Mouse (Mus musculus) limb, embryonic 13.5 days (tissue): ENCODE measurements around the gene Zfp365. TPM values are rescaled to one million over a fixed set of nuclear protein-coding genes. Genes with fewer than 3 reads are reported as not detected.

ENCODE experiments used
- ATAC-seq: fragments of 200-750 bp; cut with Nextera tagmentation; 2 replicates; pipeline ENCODE4 v1.8.0; 2017; ENCODE audit warnings: low read depth, moderate number of reproducible peaks, moderate TSS enrichment; ENCODE audit not compliant: low FRiP score
- H3K27ac ChIP-seq: fragments of 300-500 bp; sonication (generic); 2 replicates; pipeline ENCODE4 v1.5.1; 2015; ENCODE audit warnings: inconsistent platforms, mild to moderate bottlenecking, moderate library complexity
- H3K27me3 ChIP-seq: fragments of 300-500 bp; sonication (generic); 2 replicates; pipeline ENCODE4 v1.6.1; 2015; ENCODE audit warnings: mild to moderate bottlenecking, inconsistent platforms
- H3K36me3 ChIP-seq: fragments of 300-500 bp; sonication (generic); 2 replicates; pipeline ENCODE4 v1.6.1; 2015; ENCODE audit warnings: inconsistent platforms, mild to moderate bottlenecking, moderate library complexity
- H3K4me1 ChIP-seq: fragments of 300-500 bp; sonication (generic); 2 replicates; pipeline ENCODE4 v1.6.1; 2015; ENCODE audit warnings: inconsistent platforms
- H3K4me2 ChIP-seq: fragments of 300-500 bp; sonication (generic); replicated peaks from 2 replicates; pipeline ENCODE4 v1.6.1; 2015; ENCODE audit warnings: inconsistent platforms, mild to moderate bottlenecking, moderate library complexity
- H3K4me3 ChIP-seq: fragments of 300-500 bp; sonication (generic); 2 replicates; pipeline ENCODE4 v1.5.1; 2015; ENCODE audit warnings: moderate library complexity, mild to moderate bottlenecking, inconsistent platforms
- H3K9ac ChIP-seq: fragments of 300-500 bp; sonication (generic); 2 replicates; pipeline ENCODE4 v1.6.1; 2015; ENCODE audit warnings: mild to moderate bottlenecking, inconsistent platforms
- H3K9me3 ChIP-seq: fragments of 300-500 bp; sonication (generic); 2 replicates; pipeline ENCODE4 v1.6.1; 2016; ENCODE audit warnings: inconsistent platforms
- WGBS: fragments of 180-500 bp; shearing (Covaris S2); methylation state at CpG from one replicate; pipeline ENCODE4 v1.1.7; 2015; 5-methylcytosine and 5-hydroxymethylcytosine counted together
- polyA plus RNA-seq: library from polyadenylated mRNA; unstranded; fragments of >200 nt; fragmentation: Nextera tagmentation; extraction: Ambion mirVana; gene quantifications from 2 replicates; pipeline ENCODE4 v1.2.1, GENCODE M21; 2015

The Zfp365 gene
- polyA plus RNA-seq, 1 experiment from 2014 or later, result 2.0 TPM

GRCm38 (mm10) chr10:67898949-67899675 is 13.3 kb downstream of the Zfp365 start:
- Histone ChIP-seq H3K4me2 (no peak overlapping the region), H3K27ac (no peak overlapping the region), H3K27me3 (no peaks in the 10 kb centered on the region), H3K4me3 (no peak overlapping the region), H3K4me1 (no peaks in the 10 kb centered on the region), H3K9ac (no peak overlapping the region), H3K36me3 (peaks cover 4% of the 10 kb centered on the region; the same call in 1 of the 2 replicates), H3K9me3 (no peaks in the 10 kb centered on the region)
- no peak for ATAC-seq
- 79% methylated on average over 4 of the region's 4 CpGs for WGBS

- no peak overlapping the region for H3K4me3 ChIP-seq
- H3K27ac ChIP-seq, result no peak overlapping the region
- H3K9ac ChIP-seq, result no peak overlapping the region
- H3K4me1 ChIP-seq, result no peaks in the 10 kb centered on the region
- ATAC-seq, result no peak
- H3K9me3 ChIP-seq, result no peaks in the 10 kb centered on the region
- H3K27me3 ChIP-seq, result no peaks in the 10 kb centered on the region
- no peak overlapping the region for H3K4me2 ChIP-seq
- peaks cover 4% of the 10 kb centered on the region; the same call in 1 of the 2 replicates for H3K36me3 ChIP-seq
- WGBS, result 89% methylated on average over 9 of the region's 9 CpGs
Measured at GRCm38 (mm10) chr10:67898355-67898935, 14.0 kb downstream of the Zfp365 start.

- H3K9ac ChIP-seq, result no peak overlapping the region
- H3K4me2 ChIP-seq, result no peak overlapping the region
- H3K9me3 ChIP-seq, result no peaks in the 10 kb centered on the region
- no peak overlapping the region for H3K27ac ChIP-seq
- no peaks in the 10 kb centered on the region for H3K27me3 ChIP-seq
- no peak overlapping the region for H3K4me3 ChIP-seq
- H3K4me1 ChIP-seq, result no peaks in the 10 kb centered on the region
- ATAC-seq, result no peak
- peaks cover 4% of the 10 kb centered on the region; the same call in 1 of the 2 replicates for H3K36me3 ChIP-seq
- 91% methylated on average over 6 of the region's 6 CpGs for WGBS
Measured at GRCm38 (mm10) chr10:67897281-67897680, 15.2 kb downstream of the Zfp365 start.

- Histone ChIP-seq H3K9ac (no peak overlapping the region), H3K4me3 (no peak overlapping the region), H3K9me3 (no peaks in the 10 kb centered on the region), H3K4me2 (no peak overlapping the region), H3K27ac (no peak overlapping the region), H3K36me3 (peaks cover 4% of the 10 kb centered on the region; the same call in 1 of the 2 replicates), H3K27me3 (no peaks in the 10 kb centered on the region), H3K4me1 (no peaks in the 10 kb centered on the region)
- WGBS, result 94% methylated on average over 7 of the region's 7 CpGs
- no peak for ATAC-seq
Measured at GRCm38 (mm10) chr10:67894683-67895082, 17.8 kb downstream of the Zfp365 start.

- no peaks in the 10 kb centered on the region for H3K27me3 ChIP-seq
- no peak overlapping the region for H3K27ac ChIP-seq
- no peaks in the 10 kb centered on the region for H3K4me1 ChIP-seq
- H3K36me3 ChIP-seq, result peaks cover 4% of the 10 kb centered on the region; the same call in 1 of the 2 replicates
- no peak for ATAC-seq
- WGBS, result 81% methylated on average over 8 of the region's 8 CpGs
- no peak overlapping the region for H3K4me2 ChIP-seq
- no peaks in the 10 kb centered on the region for H3K9me3 ChIP-seq
- no peak overlapping the region for H3K4me3 ChIP-seq
- no peak overlapping the region for H3K9ac ChIP-seq
Measured at GRCm38 (mm10) chr10:67894059-67894458, 18.4 kb downstream of the Zfp365 start.

GRCm38 (mm10) chr10:67893226-67893625 is 19.2 kb downstream of the Zfp365 start:
- Histone ChIP-seq H3K4me2 (no peak overlapping the region), H3K9me3 (no peaks in the 10 kb centered on the region), H3K36me3 (peaks cover 4% of the 10 kb centered on the region; the same call in 1 of the 2 replicates), H3K9ac (no peak overlapping the region), H3K4me3 (no peak overlapping the region), H3K27me3 (no peaks in the 10 kb centered on the region), H3K27ac (no peak overlapping the region), H3K4me1 (no peaks in the 10 kb centered on the region)
- WGBS, result 86% methylated on average over 10 of the region's 10 CpGs
- ATAC-seq, result no peak

- Histone ChIP-seq H3K4me3 (no peak overlapping the region), H3K4me1 (no peaks in the 10 kb centered on the region), H3K9me3 (no peaks in the 10 kb centered on the region), H3K36me3 (peaks cover 4% of the 10 kb centered on the region; the same call in 1 of the 2 replicates), H3K27me3 (no peaks in the 10 kb centered on the region), H3K9ac (no peak overlapping the region), H3K4me2 (no peak overlapping the region), H3K27ac (no peak overlapping the region)
- 75% methylated on average over 6 of the region's 6 CpGs for WGBS
- ATAC-seq, result no peak
Measured at GRCm38 (mm10) chr10:67891126-67891525, 21.3 kb downstream of the Zfp365 start.

GRCm38 (mm10) chr10:67887971-67888370 is 24.5 kb downstream of the Zfp365 start:
- ATAC-seq, result no peak
- Histone ChIP-seq H3K9ac (no peak overlapping the region), H3K27me3 (no peaks in the 10 kb centered on the region), H3K36me3 (no peaks in the 10 kb centered on the region), H3K4me1 (no peaks in the 10 kb centered on the region), H3K4me2 (no peak overlapping the region), H3K4me3 (no peak overlapping the region), H3K9me3 (no peaks in the 10 kb centered on the region), H3K27ac (no peak overlapping the region)
- WGBS, result 94% methylated on average over 10 of the region's 10 CpGs

GRCm38 (mm10) chr10:67880692-67881091 is 31.8 kb downstream of the Zfp365 start:
- Histone ChIP-seq H3K4me1 (no peaks in the 10 kb centered on the region), H3K9me3 (no peaks in the 10 kb centered on the region), H3K4me2 (no peak overlapping the region), H3K9ac (no peak overlapping the region), H3K27ac (no peak overlapping the region), H3K36me3 (no peaks in the 10 kb centered on the region), H3K27me3 (no peaks in the 10 kb centered on the region), H3K4me3 (no peak overlapping the region)
- 80% methylated on average over 4 of the region's 4 CpGs for WGBS
- no peak for ATAC-seq

- H3K36me3 ChIP-seq, result no peaks in the 10 kb centered on the region
- H3K9me3 ChIP-seq, result no peaks in the 10 kb centered on the region
- H3K4me1 ChIP-seq, result no peaks in the 10 kb centered on the region
- no peak overlapping the region for H3K27ac ChIP-seq
- no peak overlapping the region for H3K4me3 ChIP-seq
- no peak overlapping the region for H3K4me2 ChIP-seq
- H3K9ac ChIP-seq, result no peak overlapping the region
- 16% methylated on average over 2 of the region's 2 CpGs for WGBS
- H3K27me3 ChIP-seq, result no peaks in the 10 kb centered on the region
- ATAC-seq, result no peak
Measured at GRCm38 (mm10) chr10:67871811-67872210, 40.7 kb downstream of the Zfp365 start.

GRCm38 (mm10) chr10:67868234-67868633 is 44.2 kb downstream of the Zfp365 start:
- Histone ChIP-seq H3K4me2 (no peak overlapping the region), H3K27me3 (no peaks in the 10 kb centered on the region), H3K9me3 (no peaks in the 10 kb centered on the region), H3K36me3 (no peaks in the 10 kb centered on the region), H3K27ac (no peak overlapping the region), H3K4me1 (no peaks in the 10 kb centered on the region), H3K4me3 (no peak overlapping the region), H3K9ac (no peak overlapping the region)
- 41% methylated on average over 3 of the region's 3 CpGs for WGBS
- no peak for ATAC-seq

GRCm38 (mm10) chr10:67865841-67866240 is 46.6 kb downstream of the Zfp365 start:
- Histone ChIP-seq H3K4me1 (no peaks in the 10 kb centered on the region), H3K9me3 (no peaks in the 10 kb centered on the region), H3K27ac (no peak overlapping the region), H3K4me3 (no peak overlapping the region), H3K4me2 (no peak overlapping the region), H3K36me3 (no peaks in the 10 kb centered on the region), H3K27me3 (no peaks in the 10 kb centered on the region), H3K9ac (no peak overlapping the region)
- no peak for ATAC-seq
- WGBS, result 96% methylated on average over 6 of the region's 6 CpGs
